Mouse (Mus musculus) small intestine, adult 10 weeks (tissue): ENCODE data around the gene Eif3j1. TPM values are rescaled to one million over a fixed set of nuclear protein-coding genes. Genes with fewer than 3 reads are reported as not detected.

ENCODE experiments used
- polyA plus RNA-seq: library from polyadenylated mRNA; stranded (reverse); fragments of 350-450 nt; fragmentation: Illumina TruSeq; extraction: RNeasy Lipid Tissue Mini Kit (QIAGEN cat#74804); gene quantifications from one replicate; pipeline ENCODE4 v1.2.3, GENCODE M21; 2014; ENCODE audit warnings: low replicate concordance

Gene Eif3j1
- 62.7 TPM for polyA plus RNA-seq

DNA sequence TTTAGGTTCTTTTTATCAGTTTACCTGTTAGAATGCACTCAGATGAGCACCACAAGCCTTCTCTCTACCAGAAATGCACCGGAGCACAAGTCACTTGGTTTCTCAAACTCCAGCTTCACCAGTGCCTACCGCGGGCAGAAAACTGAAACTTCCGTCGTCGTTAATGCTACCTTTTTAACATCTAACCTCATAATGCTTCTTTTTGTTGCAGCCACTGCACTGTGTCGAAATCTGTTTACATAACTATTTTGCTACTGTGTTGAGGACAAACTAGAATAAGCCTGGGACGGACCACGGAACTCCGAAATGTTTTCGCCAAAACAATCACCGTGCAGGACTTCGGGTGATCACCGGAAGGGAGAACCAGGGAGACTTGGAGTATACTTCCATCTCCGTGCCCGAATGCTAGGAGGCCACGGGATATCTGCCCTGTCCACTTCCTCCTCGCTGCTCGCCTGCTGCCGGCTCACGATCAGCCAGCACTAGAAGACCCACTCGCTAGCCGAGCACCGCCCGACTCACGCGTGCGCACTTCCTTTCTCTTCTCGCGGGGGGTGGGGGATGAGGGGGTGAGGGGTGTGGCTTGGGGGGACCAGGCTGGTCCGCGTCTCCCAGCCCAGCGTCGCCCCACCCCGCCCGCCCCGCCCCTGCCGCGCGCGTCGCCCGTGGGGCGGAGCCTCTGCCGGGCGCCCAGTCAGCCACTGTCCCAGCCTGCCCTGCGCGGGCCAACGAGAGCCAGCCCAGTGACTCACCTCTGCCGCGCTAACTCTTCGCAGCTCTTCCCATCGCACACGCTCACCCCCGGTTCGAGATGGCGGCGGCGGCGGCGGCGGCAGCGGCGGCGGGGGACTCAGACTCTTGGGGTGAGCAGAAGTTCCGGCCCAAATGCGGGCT is at the start of gene Eif3j1:
TSS of gene Eif3j1 (plus strand) at position 685 of the 894 bp plus-strand sequence.

Other genes starting within 250 kb of the Eif3j1 start
- 0.41 TPM for gene Frmd5, start 221.5 kb upstream of the Eif3j1 start, polyA plus RNA-seq
- 13.0 TPM for gene Casc4, start 161.6 kb upstream of the Eif3j1 start, polyA plus RNA-seq
- 37.2 TPM for gene Ctdspl2, start 72.5 kb upstream of the Eif3j1 start, polyA plus RNA-seq
- not detected for gene Mageb3, start 72.5 kb upstream of the Eif3j1 start, polyA plus RNA-seq
- gene Spg11, start 89.8 kb downstream of the Eif3j1 start, polyA plus RNA-seq: 5.3 TPM
- 14,089 TPM for gene B2m, start 119.1 kb downstream of the Eif3j1 start, polyA plus RNA-seq
- gene Trim69, start 132.2 kb downstream of the Eif3j1 start, polyA plus RNA-seq: 0.22 TPM
- not detected for gene Patl2, start 157.6 kb downstream of the Eif3j1 start, polyA plus RNA-seq
- gene Terb2, start 157.7 kb downstream of the Eif3j1 start, polyA plus RNA-seq: not detected
- gene Sord, start 206.2 kb downstream of the Eif3j1 start, polyA plus RNA-seq: 211 TPM